Mouse (Mus musculus) limb, embryonic 10.5 days (tissue): ENCODE results near the gene Gm20683. TPM values are rescaled to one million over a fixed set of nuclear protein-coding genes. Genes with fewer than 3 reads are reported as not detected.
A peak's percentile ranks its signal among the peaks of the same experiment; 100 is the strongest.

Source experiments
- DNase-seq: peaks from one replicate; pipeline ENCODE4 v3.0.0-alpha.2; 2017; ENCODE audit warnings: low spot score
- H3K27ac ChIP-seq: fragments of 300-500 bp; sonication (generic); 2 replicates; pipeline ENCODE4 v1.5.1; 2016; ENCODE audit warnings: mild to moderate bottlenecking
- H3K27me3 ChIP-seq: fragments of 300-500 bp; sonication (generic); 2 replicates; pipeline ENCODE4 v1.6.1; 2016; ENCODE audit warnings: low read depth, mild to moderate bottlenecking; ENCODE audit not compliant: poor library complexity, severe bottlenecking
- H3K36me3 ChIP-seq: fragments of 300-500 bp; sonication (generic); 2 replicates; pipeline ENCODE4 v1.6.1; 2016; ENCODE audit warnings: mild to moderate bottlenecking, moderate library complexity
- H3K4me1 ChIP-seq: fragments of 300-500 bp; sonication (generic); 2 replicates; pipeline ENCODE4 v1.6.1; 2016
- H3K4me3 ChIP-seq: fragments of 300-500 bp; sonication (generic); 2 replicates; pipeline ENCODE4 v1.5.1; 2016; ENCODE audit warnings: mild to moderate bottlenecking, moderate library complexity
- H3K9me3 ChIP-seq: fragments of 300-500 bp; sonication (generic); replicated peaks from 2 replicates; pipeline ENCODE4 v1.6.1; 2016; ENCODE audit warnings: mild to moderate bottlenecking
- WGBS: fragments of 180-500 bp; shearing (Covaris S2); methylation state at CpG from one replicate; pipeline ENCODE4 v1.1.7; 2016; 5-methylcytosine and 5-hydroxymethylcytosine counted together
- polyA plus RNA-seq: library from polyadenylated mRNA; unstranded; fragments of >200 nt; fragmentation: Nextera tagmentation; extraction: Ambion mirVana; gene quantifications from 2 replicates; pipeline ENCODE4 v1.2.1, GENCODE M21; 2016

The Gm20683 gene
- polyA plus RNA-seq, 1 experiment from 2014 or later: 1.9 TPM

DNA sequence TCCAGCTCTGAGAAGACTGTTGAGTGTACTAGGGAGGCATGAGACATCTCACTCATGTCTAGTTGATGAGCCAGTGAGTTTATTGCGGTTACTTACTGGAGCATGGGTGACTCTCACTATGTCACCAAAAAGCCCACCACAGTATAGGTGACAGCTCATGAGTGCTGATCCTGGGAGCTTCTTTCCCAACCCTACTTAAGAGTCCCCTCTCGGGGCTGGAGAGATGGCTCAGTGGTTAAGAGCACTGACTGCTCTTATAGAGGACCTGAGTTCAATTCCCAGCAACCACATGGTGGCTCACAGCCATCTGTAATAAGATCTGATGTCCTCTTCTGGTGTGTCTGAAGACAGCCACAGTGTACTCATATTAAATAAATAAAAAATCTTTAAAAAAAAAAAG, 28.4 kb upstream of the Gm20683 start:
- Histone ChIP-seq H3K4me3 (no peak overlapping the region), H3K27ac (no peak overlapping the region), H3K27me3 (no peaks in the 10 kb centered on the region), H3K9me3 (no peaks in the 10 kb centered on the region), H3K4me1 (peaks cover 39% of the 10 kb centered on the region), H3K36me3 (no peaks in the 10 kb centered on the region)
- 85% methylated on average over 2 of the region's 2 CpGs for WGBS
- DNase-seq: no peak

- WGBS: 89% methylated on average over 8 of the region's 8 CpGs
These were observed 27.9 kb upstream of the Gm20683 start for GRCm38 (mm10) chr17:25869498-25869897.

GRCm38 (mm10) chr17:25868601-25869191, 27.1 kb upstream of the Gm20683 start, which contains the start of gene Mcrip2:
Gene Mcrip2, minus strand, starts transcription at chr17:25868764.
- under 1% methylated on average over 24 of the region's 24 CpGs for WGBS
- Histone ChIP-seq H3K4me1 (peaks cover 29% of the 10 kb centered on the region), H3K4me3 (peak within 1 kb of the TSS; percentile 78), H3K27me3 (no peaks in the 10 kb centered on the region), H3K9me3 (no peaks in the 10 kb centered on the region), H3K36me3 (no peaks in the 10 kb centered on the region), H3K27ac (peak within 1 kb of the TSS; percentile 71)
- DNase-seq: no peak

More at GRCm38 (mm10) chr17:25869498-25869897, 27.9 kb upstream of the Gm20683 start:
- H3K4me3 ChIP-seq: no peak overlapping the region
- H3K9me3 ChIP-seq: no peaks in the 10 kb centered on the region
- H3K27me3 ChIP-seq: no peaks in the 10 kb centered on the region
- no peaks in the 10 kb centered on the region for H3K36me3 ChIP-seq
- H3K27ac ChIP-seq: no peak overlapping the region
- no peak for DNase-seq
- H3K4me1 ChIP-seq: peaks cover 37% of the 10 kb centered on the region

- 1% methylated on average over 42 of the region's 42 CpGs for WGBS
- DNase-seq: peak; percentile 83
- no peaks in the 10 kb centered on the region for H3K9me3 ChIP-seq
- peak overlapping the region; percentile 78 for H3K4me3 ChIP-seq
- H3K36me3 ChIP-seq: no peaks in the 10 kb centered on the region
- no peaks in the 10 kb centered on the region for H3K27me3 ChIP-seq
- peaks cover 24% of the 10 kb centered on the region for H3K4me1 ChIP-seq
- peak overlapping the region; percentile 71 for H3K27ac ChIP-seq
These were observed 26.5 kb upstream of the Gm20683 start for GRCm38 (mm10) chr17:25867836-25868600.

DNA sequence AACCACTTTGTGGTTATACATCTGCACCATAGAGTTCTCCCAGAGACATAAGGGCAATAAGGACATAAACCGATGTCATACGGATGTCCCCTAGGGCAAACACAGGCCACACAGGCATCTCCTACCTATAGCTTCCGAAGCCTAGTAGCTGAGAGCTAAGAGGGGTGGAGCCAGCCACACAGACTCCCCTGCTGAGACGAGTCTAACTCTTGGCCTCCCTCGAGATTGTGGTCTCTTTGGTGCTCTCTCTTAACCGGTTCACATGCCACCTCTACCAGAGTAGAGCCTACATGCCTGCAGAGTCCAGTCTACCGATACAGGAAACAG, 25.9 kb upstream of the Gm20683 start:
- 10% methylated on average over 7 of the region's 7 CpGs for WGBS
- Histone ChIP-seq H3K27me3 (no peaks in the 10 kb centered on the region), H3K4me1 (peaks cover 24% of the 10 kb centered on the region), H3K9me3 (no peaks in the 10 kb centered on the region), H3K27ac (peak overlapping the region; percentile 71), H3K4me3 (peak overlapping the region; percentile 78), H3K36me3 (no peaks in the 10 kb centered on the region)
- no peak for DNase-seq

- Histone ChIP-seq H3K27ac (no peak overlapping the region), H3K27me3 (no peaks in the 10 kb centered on the region), H3K4me1 (peaks cover 35% of the 10 kb centered on the region), H3K36me3 (no peaks in the 10 kb centered on the region), H3K9me3 (no peaks in the 10 kb centered on the region), H3K4me3 (no peak overlapping the region)
- DNase-seq: no peak
- WGBS: 94% methylated on average over 3 of the region's 3 CpGs
These were observed 24.6 kb upstream of the Gm20683 start for GRCm38 (mm10) chr17:25866172-25866571.

- no peaks in the 10 kb centered on the region for H3K36me3 ChIP-seq
- H3K9me3 ChIP-seq: no peaks in the 10 kb centered on the region
- H3K27ac ChIP-seq: 0 out of 2 replicates have a peak overlapping the region, but pooled peaks have one; percentile 0
- no peak for DNase-seq
- WGBS: 89% methylated on average over 11 of the region's 11 CpGs
- no peak overlapping the region for H3K4me3 ChIP-seq
- H3K27me3 ChIP-seq: no peaks in the 10 kb centered on the region
- peaks cover 44% of the 10 kb centered on the region for H3K4me1 ChIP-seq
These were observed 23.7 kb upstream of the Gm20683 start for GRCm38 (mm10) chr17:25865288-25865687.

DNA sequence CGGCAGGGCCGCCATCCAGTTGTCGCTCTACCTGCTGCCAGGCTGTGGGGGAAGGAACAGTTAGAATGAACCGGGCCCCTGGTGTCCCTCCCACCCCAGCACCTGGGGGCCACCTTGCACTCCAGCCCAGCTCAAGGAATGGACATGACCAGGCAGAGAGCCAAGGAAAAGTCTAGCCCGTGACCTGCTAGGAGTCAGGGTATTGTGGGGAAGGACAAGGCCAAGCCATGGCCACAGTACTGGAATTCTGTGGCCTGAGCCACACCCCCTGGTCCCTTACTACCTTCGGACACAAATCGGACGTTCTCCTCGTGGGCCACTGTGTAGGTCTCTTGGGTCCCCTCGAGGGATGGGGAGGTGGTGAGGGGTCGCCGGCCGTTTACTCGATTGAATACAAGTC, 22.7 kb upstream of the Gm20683 start:
- Histone ChIP-seq H3K9me3 (no peaks in the 10 kb centered on the region), H3K4me3 (no peak overlapping the region), H3K36me3 (peaks cover 1% of the 10 kb centered on the region; the same call in 1 of the 2 replicates), H3K27me3 (no peaks in the 10 kb centered on the region), H3K4me1 (peaks cover 53% of the 10 kb centered on the region), H3K27ac (no peak overlapping the region)
- no peak for DNase-seq
- WGBS: 93% methylated on average over 14 of the region's 14 CpGs

DNA sequence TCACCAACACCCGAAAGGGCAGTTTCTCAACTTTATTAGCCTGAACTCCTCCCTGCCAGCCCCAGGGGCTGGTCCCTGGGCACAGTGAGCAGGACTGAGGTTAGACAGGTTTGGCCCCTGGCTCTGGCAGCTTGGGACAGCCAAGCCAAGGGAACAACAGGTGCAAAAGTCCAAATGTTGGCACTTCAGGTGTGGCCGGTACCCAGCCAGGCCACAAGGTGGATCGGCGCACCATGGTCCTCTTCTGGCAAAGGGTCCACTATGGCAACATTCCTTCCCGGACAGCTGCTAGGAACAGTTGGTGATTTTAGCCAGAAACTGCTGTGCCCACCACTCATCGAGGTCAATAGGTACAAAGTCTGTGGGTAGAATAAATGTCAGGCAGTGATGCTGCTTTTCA, 22.1 kb upstream of the Gm20683 start:
- no peaks in the 10 kb centered on the region for H3K27me3 ChIP-seq
- H3K4me1 ChIP-seq: peaks cover 48% of the 10 kb centered on the region
- no peak for DNase-seq
- peaks cover 8% of the 10 kb centered on the region; the same call in 1 of the 2 replicates for H3K36me3 ChIP-seq
- H3K27ac ChIP-seq: no peak overlapping the region
- 86% methylated on average over 6 of the region's 6 CpGs for WGBS
- no peak overlapping the region for H3K4me3 ChIP-seq
- H3K9me3 ChIP-seq: no peaks in the 10 kb centered on the region

GRCm38 (mm10) chr17:25861704-25862612, 20.4 kb upstream of the Gm20683 start:
- Histone ChIP-seq H3K4me1 (peaks cover 37% of the 10 kb centered on the region), H3K27ac (peak overlapping the region; percentile 95), H3K27me3 (no peaks in the 10 kb centered on the region), H3K4me3 (peak overlapping the region; percentile 83), H3K9me3 (no peaks in the 10 kb centered on the region), H3K36me3 (peaks cover 14% of the 10 kb centered on the region)
- WGBS: 15% methylated on average over 6 of the region's 6 CpGs
- no peak for DNase-seq

DNA sequence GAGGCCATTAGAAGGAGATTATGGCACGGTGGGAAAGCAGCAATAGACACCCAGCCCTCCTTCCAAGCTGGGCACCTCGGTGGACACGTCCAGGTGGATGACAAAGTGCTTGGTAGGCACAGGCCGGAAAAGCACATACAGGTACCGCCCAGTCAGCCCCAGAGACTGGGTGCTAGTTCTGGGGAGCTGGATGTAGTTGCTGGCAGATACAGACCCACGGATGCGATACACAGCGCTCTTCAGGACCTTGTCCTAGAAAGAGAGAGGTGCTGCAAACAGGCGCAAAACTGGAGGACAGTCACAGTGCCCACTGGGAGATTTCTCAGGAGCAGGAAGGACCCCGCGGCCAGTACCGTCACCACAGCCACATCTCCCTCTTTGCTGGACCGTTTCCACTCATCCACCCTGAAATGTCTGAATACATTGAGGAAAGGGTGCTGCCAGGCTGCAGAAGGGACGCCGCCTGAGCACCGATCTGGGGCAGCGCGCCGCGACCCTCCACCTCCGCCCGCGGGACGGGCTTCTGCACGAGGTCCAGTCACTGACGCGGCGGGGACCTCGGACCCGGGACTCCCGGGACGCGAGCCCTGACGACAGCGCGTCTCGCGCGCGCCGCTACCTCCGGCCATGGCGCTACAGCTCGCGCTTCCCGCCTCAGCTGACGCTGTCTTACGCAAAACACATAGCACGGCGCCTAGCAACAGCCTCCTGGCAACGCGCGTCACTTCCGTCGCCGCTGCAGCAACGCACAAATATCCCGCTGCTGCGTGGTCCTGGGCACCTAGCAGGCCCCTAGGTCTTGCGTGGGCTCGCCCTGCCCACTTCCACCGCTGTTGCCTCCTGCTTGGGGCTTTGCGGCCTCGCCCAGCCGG, 19.5 kb upstream of the Gm20683 start, which contains the start of gene Wdr90:
Gene Wdr90 (minus strand): TSS at position 670 of the 872 bp plus-strand sequence.
- WGBS: 4% methylated on average over 65 of the region's 65 CpGs
- peak; percentile 94 for DNase-seq
- no peaks in the 10 kb centered on the region for H3K9me3 ChIP-seq
- H3K4me3 ChIP-seq: peak within 1 kb of the TSS; percentile 83
- peaks cover 37% of the 10 kb centered on the region for H3K4me1 ChIP-seq
- H3K36me3 ChIP-seq: peaks cover 21% of the 10 kb centered on the region
- no peaks in the 10 kb centered on the region for H3K27me3 ChIP-seq
- peak within 1 kb of the TSS; percentile 95 for H3K27ac ChIP-seq

GRCm38 (mm10) chr17:25860229-25860628, 18.7 kb upstream of the Gm20683 start:
- Histone ChIP-seq H3K27ac (peak overlapping the region; percentile 95; the same call in 1 of the 2 replicates), H3K27me3 (no peaks in the 10 kb centered on the region), H3K9me3 (no peaks in the 10 kb centered on the region), H3K4me1 (peaks cover 35% of the 10 kb centered on the region), H3K36me3 (peaks cover 30% of the 10 kb centered on the region), H3K4me3 (peak overlapping the region; percentile 83)
- DNase-seq: no peak
- WGBS: 95% methylated on average over 6 of the region's 6 CpGs
